Mouse (Mus musculus) cerebellum, adult 2 months (tissue): ENCODE measurements around the gene Aspdh.

Experiments
- CTCF ChIP-seq: fragments of 200-500 bp; IDR thresholded peaks from 2 replicates; pipeline ENCODE4 v1.5.1; 2011; ENCODE audit warnings: low read depth, mild to moderate bottlenecking, control low read depth, low read length, moderate library complexity, borderline replicate concordance; ENCODE audit not compliant: insufficient read depth
- POLR2A ChIP-seq: fragments of 200-500 bp; IDR thresholded peaks from 2 replicates; pipeline ENCODE4 v1.6.1; 2011; ENCODE audit warnings: low read length, control low read depth, borderline replicate concordance; ENCODE audit not compliant: insufficient read depth

DNA sequence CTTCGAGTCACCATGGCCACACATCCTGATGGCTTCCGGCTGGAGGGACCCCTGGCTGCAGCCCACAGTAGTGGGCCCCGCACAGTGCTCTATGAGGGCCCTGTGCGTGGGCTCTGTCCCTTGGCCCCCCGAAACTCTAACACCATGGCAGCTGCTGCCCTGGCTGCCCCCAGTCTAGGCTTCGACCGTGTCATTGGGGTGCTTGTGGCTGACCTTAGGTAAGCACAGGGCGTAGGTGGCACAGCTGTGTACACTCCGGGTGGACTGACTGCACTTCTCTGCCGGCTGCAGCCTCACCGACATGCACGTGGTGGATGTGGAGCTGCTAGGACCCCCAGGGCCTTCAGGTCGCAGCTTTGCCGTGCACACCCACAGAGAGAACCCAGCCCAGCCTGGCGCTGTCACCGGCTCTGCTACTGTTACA, 1.7 kb downstream of the Aspdh start:
- TF ChIP-seq POLR2A (no peak), CTCF (no peak)
